Mouse (Mus musculus) heart, embryonic 11.5 days (tissue): ENCODE results near the gene Acot5. TPM values are rescaled to one million over a fixed set of nuclear protein-coding genes. Genes with fewer than 3 reads are reported as not detected.

Experiments used
- ATAC-seq: fragments of 200-750 bp; cut with Nextera tagmentation; replicated peaks from 2 replicates; pipeline ENCODE4 v1.8.0; 2017; ENCODE audit warnings: moderate library complexity; ENCODE audit not compliant: insufficient number of reproducible peaks, low FRiP score, low TSS enrichment
- H3K27ac ChIP-seq: fragments of 300-500 bp; sonication (generic); 2 replicates; pipeline ENCODE4 v1.5.1; 2014; ENCODE audit warnings: mild to moderate bottlenecking, low read depth, low read length
- H3K27me3 ChIP-seq: fragments of 300-500 bp; sonication (generic); 2 replicates; pipeline ENCODE4 v1.6.1; 2014; ENCODE audit warnings: mild to moderate bottlenecking, low read length, mixed read lengths; ENCODE audit not compliant: control insufficient read depth, insufficient read depth
- H3K36me3 ChIP-seq: fragments of 300-500 bp; sonication (generic); 2 replicates; pipeline ENCODE4 v1.6.1; 2014; ENCODE audit warnings: mild to moderate bottlenecking, low read length, moderate library complexity, mixed read lengths; ENCODE audit not compliant: control insufficient read depth, insufficient read depth
- H3K4me1 ChIP-seq: fragments of 300-500 bp; sonication (generic); 2 replicates; pipeline ENCODE4 v1.6.1; 2014; ENCODE audit warnings: low read length; ENCODE audit not compliant: control insufficient read depth, insufficient read depth
- H3K4me2 ChIP-seq: fragments of 300-500 bp; sonication (generic); 2 replicates; pipeline ENCODE4 v1.6.1; 2014; ENCODE audit warnings: mild to moderate bottlenecking, moderate library complexity
- H3K4me3 ChIP-seq: fragments of 300-500 bp; sonication (generic); 2 replicates; pipeline ENCODE4 v1.5.1; 2014; ENCODE audit warnings: low read depth, low read length
- H3K9ac ChIP-seq: fragments of 300-500 bp; sonication (generic); 2 replicates; pipeline ENCODE4 v1.6.1; 2014; ENCODE audit warnings: mild to moderate bottlenecking, low read depth, low read length, moderate library complexity
- H3K9me3 ChIP-seq: fragments of 300-500 bp; sonication (generic); replicated peaks from 2 replicates; pipeline ENCODE4 v1.6.1; 2016; ENCODE audit warnings: low read length; ENCODE audit not compliant: control insufficient read depth
- WGBS: fragments of 180-500 bp; shearing (Covaris S2); extraction: QIAGEN DNeasy Blood & Tissue Kit; methylation state at CpG from one replicate; pipeline ENCODE4 v1.1.7; 2014; ENCODE audit not compliant: insufficient replicate concordance; 5-methylcytosine and 5-hydroxymethylcytosine counted together
- polyA plus RNA-seq: library from polyadenylated mRNA; unstranded; fragments of >200 nt; fragmentation: Nextera tagmentation; extraction: Ambion mirVana; gene quantifications from 2 replicates; pipeline ENCODE4 v1.2.1, GENCODE M21; 2014

The Acot5 gene
- polyA plus RNA-seq, 1 experiment from 2014 or later: not detected

DNA sequence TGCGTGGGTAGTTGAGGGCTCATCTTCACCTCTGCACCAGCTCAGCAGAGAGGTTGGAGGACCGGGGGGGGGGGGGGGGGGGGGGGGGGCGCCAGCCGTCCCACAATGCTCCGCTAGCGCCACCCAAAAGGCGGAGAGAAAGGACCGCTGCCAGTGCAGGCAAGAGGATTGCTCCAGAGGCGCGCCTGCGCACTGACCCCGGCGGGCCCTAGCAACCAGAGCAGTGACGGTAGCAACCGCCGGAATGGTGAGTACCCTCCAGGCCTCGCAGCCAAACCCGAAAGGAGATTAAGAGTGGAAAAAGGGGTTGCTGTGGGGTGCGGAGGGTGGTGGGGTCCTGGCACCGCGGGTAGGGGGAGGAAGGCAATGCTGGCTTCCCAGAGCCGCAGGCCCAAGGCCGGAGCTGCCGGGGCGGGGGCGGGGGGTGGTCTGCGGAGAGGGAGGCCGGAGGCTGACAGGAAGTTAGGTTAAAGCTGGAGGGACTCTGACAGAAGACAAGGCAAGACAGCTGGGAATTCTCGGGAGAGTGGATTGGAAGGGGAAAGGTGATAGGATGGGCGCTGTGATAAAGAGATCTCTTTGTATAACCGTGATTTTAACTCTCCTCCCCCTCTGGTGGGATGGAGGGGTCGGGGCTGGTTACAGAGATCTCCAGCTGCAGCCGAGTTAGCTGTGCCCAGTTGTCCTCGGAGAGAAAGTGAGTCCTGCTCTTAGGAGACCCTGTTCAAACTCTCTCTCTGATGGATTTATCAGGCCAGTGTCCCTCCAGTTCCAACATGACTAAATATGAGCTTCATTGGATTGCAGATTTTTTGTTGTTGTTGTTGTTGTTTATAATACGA lies 45.2 kb downstream of the Acot5 start, which contains the start of gene Dnal1:
Gene Dnal1, plus strand, starts transcription at position 214 of the 842 bp plus-strand sequence.
- peak; percentile 85 for ATAC-seq
- Histone ChIP-seq H3K27ac (peak within 1 kb of the TSS; percentile 50; the same call in 1 of the 2 replicates), H3K27me3 (no peaks in the 10 kb centered on the region), H3K4me1 (no peaks in the 10 kb centered on the region), H3K9me3 (no peaks in the 10 kb centered on the region), H3K36me3 (no peaks in the 10 kb centered on the region), H3K4me2 (peak within 1 kb of the TSS; percentile 67), H3K9ac (peak within 1 kb of the TSS; percentile 70), H3K4me3 (peak within 1 kb of the TSS; percentile 79)
- 3% methylated on average over 31 of the region's 35 CpGs for WGBS

DNA sequence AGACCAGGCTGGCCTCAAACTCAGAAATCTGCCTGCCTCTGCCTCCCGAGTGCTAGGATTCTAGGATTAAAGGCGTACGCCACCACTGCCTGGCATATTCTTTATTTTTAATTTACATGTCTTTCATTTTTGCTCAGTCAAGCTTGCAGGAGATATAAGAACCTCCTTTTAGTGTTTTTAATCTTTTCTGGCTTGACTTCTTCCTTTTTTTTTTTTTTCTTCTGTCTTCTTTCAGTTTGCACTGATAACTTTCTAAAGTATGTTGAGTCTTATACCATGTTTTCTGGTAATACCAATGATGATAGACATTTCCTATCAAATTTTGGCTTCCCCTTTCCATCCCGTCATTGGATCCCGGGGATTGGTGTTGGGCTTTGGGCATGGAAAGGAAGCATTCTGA lies 50.5 kb downstream of the Acot5 start:
- Histone ChIP-seq H3K9me3 (no peaks in the 10 kb centered on the region), H3K27me3 (no peaks in the 10 kb centered on the region), H3K27ac (no peak overlapping the region), H3K4me3 (no peak overlapping the region), H3K4me1 (no peaks in the 10 kb centered on the region), H3K36me3 (no peaks in the 10 kb centered on the region), H3K4me2 (no peak overlapping the region), H3K9ac (no peak overlapping the region)
- WGBS: 86% methylated on average over 5 of the region's 5 CpGs
- ATAC-seq: no peak

Other genes with a start within 250 kb of the Acot5 start
- 34.3 and 41.7 TPM in 2 replicates for gene Numb, start 147.4 kb upstream of the Acot5 start, polyA plus RNA-seq
- gene Riox1, start 118.7 kb upstream of the Acot5 start, polyA plus RNA-seq: 9.6 and 10.4 TPM in 2 replicates
- not detected in 2 replicates for gene Heatr4, start 84.5 kb upstream of the Acot5 start, polyA plus RNA-seq
- 33.0 and 35.5 TPM in 2 replicates for gene Acot2, start 81.5 kb upstream of the Acot5 start, polyA plus RNA-seq
- 19.3 and 20.7 TPM in 2 replicates for gene Acot1, start 59.8 kb upstream of the Acot5 start, polyA plus RNA-seq
- 0.37 and 0.43 TPM in 2 replicates for gene Acot4, start 30.9 kb upstream of the Acot5 start, polyA plus RNA-seq
- not detected in 2 replicates for gene Gm49366, start 30.4 kb upstream of the Acot5 start, polyA plus RNA-seq
- gene Acot3, start 17.2 kb upstream of the Acot5 start, polyA plus RNA-seq: 0.13 and 0.67 TPM in 2 replicates
- 0.89 and 1.0 TPM in 2 replicates for gene Acot6, start 31.3 kb downstream of the Acot5 start, polyA plus RNA-seq
- 2.9 and 3.1 TPM in 2 replicates for gene Dnal1, start 45.0 kb downstream of the Acot5 start, polyA plus RNA-seq
- 0.50 and 0.62 TPM in 2 replicates for gene Pnma1, start 79.2 kb downstream of the Acot5 start, polyA plus RNA-seq
- gene Elmsan1, start 149.6 kb downstream of the Acot5 start, polyA plus RNA-seq: 5.9 and 7.1 TPM in 2 replicates
- gene Ptgr2, start 215.9 kb downstream of the Acot5 start, polyA plus RNA-seq: 62.5 and 74.7 TPM in 2 replicates
- 56.0 and 58.0 TPM in 2 replicates for gene Zfp410, start 247.5 kb downstream of the Acot5 start, polyA plus RNA-seq